In the genomic region with DNA sequence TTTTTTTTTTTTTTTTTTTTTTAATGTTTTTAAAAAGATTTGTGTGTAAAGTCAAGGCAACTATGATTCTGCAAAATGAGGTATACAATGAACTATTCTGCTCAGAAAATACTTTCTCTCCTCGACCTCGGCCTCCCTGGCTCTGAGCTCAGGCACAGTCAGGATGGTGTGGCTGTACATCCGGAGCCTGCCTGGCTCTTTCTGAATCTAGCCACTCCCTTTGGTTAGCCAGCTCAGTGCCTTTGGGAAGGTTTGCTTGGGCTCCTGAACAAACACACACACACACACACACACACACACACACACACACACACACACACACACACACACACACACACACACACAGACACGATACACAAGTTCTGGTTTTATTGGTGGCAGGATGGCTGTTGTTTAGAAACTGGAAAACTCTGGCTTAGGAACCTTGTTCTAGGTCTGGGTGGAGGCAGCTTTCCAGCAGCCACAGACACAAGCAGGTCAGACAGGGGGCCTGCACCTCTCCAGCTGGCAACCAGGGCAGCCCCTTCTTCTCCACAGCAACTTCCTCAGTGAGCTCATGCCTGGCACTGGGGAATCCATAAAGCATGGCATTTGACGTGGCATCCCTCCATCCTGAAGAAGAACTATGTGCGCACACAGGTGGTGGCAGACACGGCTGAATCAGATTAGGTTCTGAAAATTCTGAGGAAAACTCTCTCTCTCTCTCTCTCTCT, we compare ENCODE assay signal across 17 mouse cellular contexts. TPM values are rescaled to one million over a fixed set of nuclear protein-coding genes. Genes with fewer than 3 reads are reported as not detected.
DNase-seq lines count a peak whose midpoint lies in the region; ATAC-seq lines count a peak whose summit lies in the region.
"Had no signal": no experiment of that assay in that cellular context is flagged by ENCODE, and none has a peak within 500 bp of the region (broad histone marks: within the 10 kb centered on the region; RNA-seq: fewer than 3 reads in every experiment).

No protein-coding gene starts in this region.

- no peak overlapping the region for H3K9ac ChIP-seq in embryonic facial prominence, embryonic 13.5 days
- no peak overlapping the region for H3K9ac ChIP-seq in embryonic facial prominence, embryonic 14.5 days (ENCODE audit: low read depth, low read length)
- no peak overlapping the region for H3K9ac ChIP-seq in neural tube, embryonic 15.5 days (replicated peaks)
- H3K9ac ChIP-seq: embryonic facial prominence, embryonic 12.5 days; forebrain, embryonic 15.5 days; lung, embryonic 15.5 days; midbrain, embryonic 12.5 days had no signal

- no peaks in the 10 kb centered on the region for H3K9me3 ChIP-seq in embryonic facial prominence, embryonic 13.5 days
- no peaks in the 10 kb centered on the region for H3K9me3 ChIP-seq in embryonic facial prominence, embryonic 10.5 days
- H3K9me3 ChIP-seq in embryonic facial prominence, embryonic 14.5 days (ENCODE audit: control insufficient read depth, low read length) = no peaks in the 10 kb centered on the region
- H3K9me3 ChIP-seq in neural tube, embryonic 15.5 days (replicated peaks) = no peaks in the 10 kb centered on the region
- H3K9me3 ChIP-seq: embryonic facial prominence, embryonic 12.5 days; forebrain, embryonic 15.5 days; lung, embryonic 15.5 days; midbrain, embryonic 12.5 days had no signal

- H3K36me3 ChIP-seq in embryonic facial prominence, embryonic 13.5 days = peaks cover 20% of the 10 kb centered on the region
- peaks cover 44% of the 10 kb centered on the region for H3K36me3 ChIP-seq in embryonic facial prominence, embryonic 10.5 days (replicated peaks)
- H3K36me3 ChIP-seq in embryonic facial prominence, embryonic 14.5 days (ENCODE audit: control insufficient read depth, insufficient read depth, low read length) = 0 out of 2 replicates have a peak, but pooled peaks cover 5% of the 10 kb centered on the region
- no peaks in the 10 kb centered on the region for H3K36me3 ChIP-seq in neural tube, embryonic 15.5 days
- H3K36me3 ChIP-seq: forebrain, embryonic 15.5 days; lung, embryonic 15.5 days; midbrain, embryonic 12.5 days had no signal

- no peak for ATAC-seq in embryonic facial prominence, embryonic 13.5 days (ENCODE audit: insufficient number of reproducible peaks, insufficient read depth, low FRiP score, low TSS enrichment, low read depth)
- ATAC-seq in embryonic facial prominence, embryonic 14.5 days (ENCODE audit: low read depth) = no peak
- no peak for ATAC-seq in neural tube, embryonic 15.5 days (ENCODE audit: low FRiP score)
- ATAC-seq in monocyte, adult 5-6 weeks (replicated peaks; ENCODE audit: insufficient number of reproducible peaks, low FRiP score, low TSS enrichment, poor library complexity, severe bottlenecking) = no peak
- ATAC-seq: forebrain, embryonic 15.5 days had no signal

- H3K4me2 ChIP-seq in embryonic facial prominence, embryonic 13.5 days = no peak overlapping the region
- no peak overlapping the region for H3K4me2 ChIP-seq in embryonic facial prominence, embryonic 14.5 days (ENCODE audit: low read depth, low read length)
- H3K4me2 ChIP-seq in neural tube, embryonic 15.5 days = no peak overlapping the region
- H3K4me2 ChIP-seq: embryonic facial prominence, embryonic 12.5 days; forebrain, embryonic 15.5 days; liver, embryonic 11.5 days; lung, embryonic 15.5 days; midbrain, embryonic 12.5 days had no signal

- 72% methylated on average over 7 of the region's 7 CpGs for WGBS in embryonic facial prominence, embryonic 13.5 days
- 83% methylated on average over 7 of the region's 7 CpGs for WGBS in embryonic facial prominence, embryonic 10.5 days
- WGBS in embryonic facial prominence, embryonic 14.5 days = 58% methylated on average over 7 of the region's 7 CpGs
- 76% methylated on average over 7 of the region's 7 CpGs for WGBS in neural tube, embryonic 15.5 days

- peak overlapping the region; percentile 48; the same call in 1 of the 2 replicates for H3K27ac ChIP-seq in embryonic facial prominence, embryonic 13.5 days
- no peak overlapping the region for H3K27ac ChIP-seq in embryonic facial prominence, embryonic 10.5 days (replicated peaks)
- H3K27ac ChIP-seq in embryonic facial prominence, embryonic 14.5 days (replicated peaks; ENCODE audit: low read depth, low read length) = peak overlapping the region; percentile 48
- no peak overlapping the region for H3K27ac ChIP-seq in neural tube, embryonic 15.5 days (replicated peaks)
- H3K27ac ChIP-seq: embryonic facial prominence, embryonic 12.5 days; forebrain, embryonic 15.5 days; lung, embryonic 15.5 days; midbrain, embryonic 12.5 days had no signal

- no peak for DNase-seq in embryonic facial prominence, embryonic 10.5 days (ENCODE audit: low spot score)
- peak; percentile 60 for DNase-seq in 3T3-L1 (ENCODE audit: low read depth, low spot score)
- DNase-seq in ES-CJ7 (ENCODE audit: low read depth, low spot score) = peak; percentile 73
- peak; percentile 11 for DNase-seq in embryonic facial prominence, embryonic 14.5 days (ENCODE audit: low spot score)
- no peak for DNase-seq in layer of hippocampus, postnatal 10 days (ENCODE audit: low spot score in 2 of 2)
- DNase-seq: kidney, adult 2 months; kidney, postnatal 14 days; thymus, adult 18-20 months had no signal

- peaks cover 10% of the 10 kb centered on the region for H3K4me1 ChIP-seq in embryonic facial prominence, embryonic 13.5 days
- peaks cover 9% of the 10 kb centered on the region; the same call in 1 of the 2 replicates for H3K4me1 ChIP-seq in embryonic facial prominence, embryonic 10.5 days
- peaks cover 4% of the 10 kb centered on the region for H3K4me1 ChIP-seq in embryonic facial prominence, embryonic 14.5 days (ENCODE audit: control insufficient read depth, insufficient read depth, low read length)
- no peaks in the 10 kb centered on the region for H3K4me1 ChIP-seq in neural tube, embryonic 15.5 days
- H3K4me1 ChIP-seq: embryonic facial prominence, embryonic 12.5 days; forebrain, embryonic 15.5 days; lung, embryonic 15.5 days; midbrain, embryonic 12.5 days had no signal

- no peak overlapping the region for H3K4me3 ChIP-seq in embryonic facial prominence, embryonic 13.5 days
- H3K4me3 ChIP-seq in embryonic facial prominence, embryonic 10.5 days = no peak overlapping the region
- no peak overlapping the region for H3K4me3 ChIP-seq in embryonic facial prominence, embryonic 14.5 days (ENCODE audit: low read depth, low read length)
- H3K4me3 ChIP-seq in neural tube, embryonic 15.5 days (replicated peaks) = no peak overlapping the region
- H3K4me3 ChIP-seq: embryonic facial prominence, embryonic 12.5 days; forebrain, embryonic 15.5 days; lung, embryonic 15.5 days; midbrain, embryonic 12.5 days; myocyte had no signal

- no peaks in the 10 kb centered on the region for H3K27me3 ChIP-seq in embryonic facial prominence, embryonic 13.5 days
- H3K27me3 ChIP-seq in embryonic facial prominence, embryonic 10.5 days (replicated peaks; ENCODE audit: low read depth, poor library complexity, severe bottlenecking) = no peaks in the 10 kb centered on the region
- H3K27me3 ChIP-seq in embryonic facial prominence, embryonic 14.5 days (replicated peaks; ENCODE audit: control insufficient read depth, insufficient read depth, low read length) = no peaks in the 10 kb centered on the region
- H3K27me3 ChIP-seq in neural tube, embryonic 15.5 days (replicated peaks) = no peaks in the 10 kb centered on the region
- H3K27me3 ChIP-seq: embryonic facial prominence, embryonic 12.5 days; forebrain, embryonic 15.5 days; lung, embryonic 15.5 days; midbrain, embryonic 12.5 days had no signal

RNA-seq across cellular contexts. Expression of gene Gabarapl2, which starts 24.5 kb away (rescaled TPM):
- 166 and 167 TPM in 2 replicates for polyA plus RNA-seq in embryonic facial prominence, embryonic 13.5 days (2015; fragmentation: Nextera tagmentation; extraction: Ambion mirVana)
- 186 and 194 TPM in 2 replicates for polyA plus RNA-seq in embryonic facial prominence, embryonic 10.5 days (2016; fragmentation: Nextera tagmentation; extraction: Ambion mirVana)
- 168 and 182 TPM in 2 replicates for polyA plus RNA-seq in embryonic facial prominence, embryonic 14.5 days (2014; fragmentation: Nextera tagmentation; extraction: Ambion mirVana)
- 403 and 479 TPM in 2 replicates for polyA plus RNA-seq in neural tube, embryonic 15.5 days (2015; fragmentation: Nextera tagmentation; extraction: Ambion mirVana)
- total RNA-seq in monocyte, adult 5-6 weeks (2017) = 85.9 to 92.1 TPM (median 87.1 TPM) in 3 replicates
- 100 to 1,000 TPM; 193 to 198 TPM for total RNA-seq in layer of hippocampus, postnatal 10 days (2021)

RNA-seq across cellular contexts. Expression of gene Adat1, which starts 27.1 kb away (rescaled TPM):
- 11.9 and 12.8 TPM in 2 replicates for polyA plus RNA-seq in embryonic facial prominence, embryonic 13.5 days (2015; fragmentation: Nextera tagmentation; extraction: Ambion mirVana)
- 15.7 and 17.1 TPM in 2 replicates for polyA plus RNA-seq in embryonic facial prominence, embryonic 10.5 days (2016; fragmentation: Nextera tagmentation; extraction: Ambion mirVana)
- polyA plus RNA-seq in embryonic facial prominence, embryonic 14.5 days (2014; fragmentation: Nextera tagmentation; extraction: Ambion mirVana) = 4.9 and 6.4 TPM in 2 replicates
- polyA plus RNA-seq in neural tube, embryonic 15.5 days (2015; fragmentation: Nextera tagmentation; extraction: Ambion mirVana) = 8.5 and 9.4 TPM in 2 replicates
- 0.95 to 3.4 TPM (median 3.2 TPM) in 3 replicates for total RNA-seq in monocyte, adult 5-6 weeks (2017)
- 1 to 10 TPM; 5.0 to 5.2 TPM for total RNA-seq in layer of hippocampus, postnatal 10 days (2021)

RNA-seq across cellular contexts. Expression of gene Tmem231, which starts 31.3 kb away (rescaled TPM):
- polyA plus RNA-seq in embryonic facial prominence, embryonic 13.5 days (2015; fragmentation: Nextera tagmentation; extraction: Ambion mirVana) = 21.1 and 22.1 TPM in 2 replicates
- 20.1 and 20.2 TPM in 2 replicates for polyA plus RNA-seq in embryonic facial prominence, embryonic 10.5 days (2016; fragmentation: Nextera tagmentation; extraction: Ambion mirVana)
- polyA plus RNA-seq in embryonic facial prominence, embryonic 14.5 days (2014; fragmentation: Nextera tagmentation; extraction: Ambion mirVana) = 14.9 and 15.8 TPM in 2 replicates
- 15.9 and 17.3 TPM in 2 replicates for polyA plus RNA-seq in neural tube, embryonic 15.5 days (2015; fragmentation: Nextera tagmentation; extraction: Ambion mirVana)
- total RNA-seq in monocyte, adult 5-6 weeks (2017) = 0.29 to 0.32 TPM in 2 of 3 replicates, not detected in the other
- total RNA-seq in layer of hippocampus, postnatal 10 days (2021) = 10 to 100 TPM in 1 of 2 experiments, 1 to 10 TPM in 1; 9.8 to 10.1 TPM

RNA-seq across cellular contexts. Expression of gene Kars, which starts 46.1 kb away (rescaled TPM):
- polyA plus RNA-seq in embryonic facial prominence, embryonic 13.5 days (2015; fragmentation: Nextera tagmentation; extraction: Ambion mirVana) = 209 and 220 TPM in 2 replicates
- 274 and 284 TPM in 2 replicates for polyA plus RNA-seq in embryonic facial prominence, embryonic 10.5 days (2016; fragmentation: Nextera tagmentation; extraction: Ambion mirVana)
- 192 and 207 TPM in 2 replicates for polyA plus RNA-seq in embryonic facial prominence, embryonic 14.5 days (2014; fragmentation: Nextera tagmentation; extraction: Ambion mirVana)
- 166 and 186 TPM in 2 replicates for polyA plus RNA-seq in neural tube, embryonic 15.5 days (2015; fragmentation: Nextera tagmentation; extraction: Ambion mirVana)
- total RNA-seq in monocyte, adult 5-6 weeks (2017) = 69.9 to 77.0 TPM (median 73.1 TPM) in 3 replicates
- 10 to 100 TPM; 83.3 to 96.7 TPM for total RNA-seq in layer of hippocampus, postnatal 10 days (2021)

RNA-seq across cellular contexts. Expression of gene Terf2ip, which starts 46.2 kb away (rescaled TPM):
- polyA plus RNA-seq in embryonic facial prominence, embryonic 13.5 days (2015; fragmentation: Nextera tagmentation; extraction: Ambion mirVana) = 28.4 and 32.4 TPM in 2 replicates
- 27.0 and 28.6 TPM in 2 replicates for polyA plus RNA-seq in embryonic facial prominence, embryonic 10.5 days (2016; fragmentation: Nextera tagmentation; extraction: Ambion mirVana)
- 16.4 TPM in 2 replicates for polyA plus RNA-seq in embryonic facial prominence, embryonic 14.5 days (2014; fragmentation: Nextera tagmentation; extraction: Ambion mirVana)
- polyA plus RNA-seq in neural tube, embryonic 15.5 days (2015; fragmentation: Nextera tagmentation; extraction: Ambion mirVana) = 61.3 and 64.9 TPM in 2 replicates
- 15.9 to 24.1 TPM (median 18.5 TPM) in 3 replicates for total RNA-seq in monocyte, adult 5-6 weeks (2017)
- 10 to 100 TPM; 37.1 to 37.9 TPM for total RNA-seq in layer of hippocampus, postnatal 10 days (2021)

Comparison
In these comparisons a context has a peak if more than half of its experiments do, and no peak if none do; other contexts are left out.
1. H3K27ac ChIP-seq: peak in embryonic facial prominence, embryonic 13.5 days (single experiment) and embryonic facial prominence, embryonic 14.5 days (single experiment); none in embryonic facial prominence, embryonic 10.5 days (single experiment) and neural tube, embryonic 15.5 days (single experiment).
2. DNase-seq: peak in 3T3-L1 (single experiment), ES-CJ7 (single experiment) and embryonic facial prominence, embryonic 14.5 days (single experiment); none in embryonic facial prominence, embryonic 10.5 days (single experiment) and layer of hippocampus, postnatal 10 days (0 of 2).